Mouse (Mus musculus) spleen, adult 18-20 months (tissue): ENCODE measurements at regions not wholly inside any gene's neighbourhood (a gene's known extent, or its start where the extent isn't known, plus 50 kb on each side); places are given as distances from the start of the nearest gene placed in this dataset.

Experiments
- DNase-seq, 2 experiments: peaks; one replicate each; pipeline ENCODE4 v3.0.0; 2022; ENCODE audit warnings: mixed read lengths in 2 of 2

- DNase-seq: no peak
These were observed 201.4 kb downstream of the Xxylt1 start for GRCm38 (mm10) chr16:30879878-30880277.

DNA sequence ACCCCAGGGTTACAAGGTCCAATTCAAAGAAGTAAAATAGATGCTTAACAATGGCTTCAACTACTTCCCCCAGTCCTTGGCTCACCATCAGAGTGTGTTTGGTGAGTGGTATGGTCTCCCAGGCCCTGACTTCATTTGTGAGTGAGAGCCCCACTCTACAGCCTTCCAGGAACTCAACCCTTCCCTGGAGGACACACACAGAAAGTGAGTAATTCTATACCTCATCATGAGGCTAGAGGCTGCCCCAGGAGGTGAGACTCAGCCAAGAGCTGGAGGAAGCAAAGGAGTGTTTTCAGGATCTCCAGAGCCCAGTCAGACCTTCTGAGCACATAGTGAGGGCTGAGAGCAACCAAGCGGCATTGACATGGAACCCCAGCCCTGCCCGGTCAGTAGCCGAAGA is 200.6 kb downstream of the Xxylt1 start:
- DNase-seq: no peak

DNA sequence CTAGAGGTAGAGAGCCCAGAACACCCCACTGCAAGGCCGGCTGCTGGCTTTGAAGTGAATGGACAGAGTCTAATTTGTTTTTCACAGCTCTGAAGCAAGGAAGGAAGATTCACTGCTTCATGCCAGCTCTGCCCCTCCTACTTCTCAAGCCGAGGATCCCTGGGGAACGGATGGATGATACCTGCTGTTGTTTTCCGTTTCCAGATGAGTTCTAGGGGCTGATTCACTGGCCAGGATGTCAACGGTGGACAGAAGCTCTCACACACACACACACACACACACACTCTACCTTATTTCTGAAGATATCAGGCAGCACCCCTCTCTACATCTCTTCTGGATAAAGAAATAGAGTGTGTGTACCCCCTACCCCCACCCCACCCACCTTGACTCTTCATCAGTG is 200.0 kb downstream of the Xxylt1 start:
- DNase-seq: no peak

DNA sequence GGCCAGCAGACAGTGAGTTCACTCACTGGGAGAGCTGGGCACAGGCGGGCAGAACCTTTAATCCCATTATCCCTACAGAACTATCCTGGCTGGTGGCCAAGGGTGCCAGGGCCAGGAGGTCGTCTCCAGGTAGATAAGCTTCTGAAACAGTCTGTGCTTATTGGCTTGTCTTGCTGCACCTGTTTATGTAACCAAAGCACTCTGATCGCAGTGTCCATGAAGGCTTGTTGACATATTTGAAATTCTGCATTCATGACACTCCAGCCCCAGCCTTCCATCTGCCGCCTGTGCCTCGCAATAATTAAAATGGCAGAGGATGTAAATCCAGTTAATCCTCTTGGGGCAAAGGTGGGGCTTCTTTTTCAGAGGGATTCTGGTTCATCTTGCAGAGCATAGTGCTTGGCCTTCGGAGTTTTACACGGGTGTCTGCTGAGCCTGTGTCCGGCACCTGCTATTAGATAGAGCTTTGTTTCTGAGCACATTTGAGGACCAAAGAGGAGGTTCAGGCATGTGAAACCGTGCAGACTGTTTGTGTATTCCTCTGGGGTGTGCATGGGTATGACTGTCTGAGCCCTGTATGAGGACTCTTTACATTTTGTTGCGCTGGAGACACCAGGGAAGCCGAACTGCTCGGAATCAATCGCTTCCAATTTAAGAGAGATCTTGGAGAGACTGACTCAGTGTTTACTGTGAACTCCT is 197.6 kb downstream of the Xxylt1 start:
- no peak for DNase-seq

DNA sequence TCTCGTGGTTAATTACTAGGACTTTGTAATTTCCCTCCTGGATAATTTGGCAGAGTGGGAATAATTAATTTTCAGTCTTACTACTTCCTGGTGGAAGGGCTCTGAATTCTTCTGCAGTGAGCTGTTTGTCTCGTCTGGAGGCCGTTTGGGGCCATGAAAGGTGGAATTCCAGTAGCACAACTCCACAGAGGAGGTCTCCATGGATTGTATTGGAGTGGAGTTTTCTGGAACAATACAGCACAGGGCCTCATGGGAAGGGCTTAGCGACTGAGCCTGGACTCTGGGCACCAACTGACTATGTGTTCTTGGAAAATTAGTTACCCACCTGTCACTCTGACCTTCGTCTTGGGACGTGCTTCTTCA is 197.1 kb downstream of the Xxylt1 start:
- no peak for DNase-seq

GRCm38 (mm10) chr16:30886982-30887381 is 194.2 kb downstream of the Xxylt1 start:
- DNase-seq: no peak

- no peak for DNase-seq
These were observed 193.7 kb downstream of the Xxylt1 start for GRCm38 (mm10) chr16:30887536-30887935.

DNA sequence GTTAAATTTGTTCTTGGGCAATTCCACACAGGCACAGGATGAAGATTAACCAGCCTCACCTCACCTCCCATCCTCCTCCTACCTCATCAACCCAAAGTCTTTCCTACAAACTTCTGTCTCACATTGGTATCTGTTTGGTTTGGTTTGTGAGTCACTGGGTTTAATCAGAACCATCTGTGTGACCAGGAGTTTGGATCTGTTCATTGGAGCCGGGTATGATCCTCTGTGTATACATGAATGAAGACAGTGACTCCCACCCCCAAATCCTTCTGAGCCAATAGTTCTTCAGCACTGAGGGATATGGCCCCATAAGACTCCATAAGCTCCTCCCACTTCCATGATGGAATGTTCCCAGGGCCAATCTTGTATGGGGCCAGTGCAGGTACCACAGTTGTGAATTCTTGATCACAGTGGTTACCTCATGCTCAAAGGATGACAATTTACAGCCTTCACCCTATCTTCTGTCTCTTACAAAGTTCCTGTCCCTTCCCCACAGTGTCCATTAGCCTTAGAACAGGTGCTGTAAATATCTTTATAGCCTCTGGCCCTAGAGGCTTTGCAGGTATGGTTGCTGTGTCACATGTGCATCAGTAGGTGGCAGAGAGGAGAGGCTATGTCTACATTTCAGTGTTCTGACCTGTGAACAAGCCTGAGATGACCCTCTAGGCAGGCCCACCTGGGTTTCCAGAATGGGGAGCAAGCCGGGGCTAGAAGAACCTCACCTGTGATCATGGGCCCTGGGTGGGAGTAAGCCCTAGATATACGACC is 192.5 kb downstream of the Xxylt1 start:
- DNase-seq: no peak

DNA sequence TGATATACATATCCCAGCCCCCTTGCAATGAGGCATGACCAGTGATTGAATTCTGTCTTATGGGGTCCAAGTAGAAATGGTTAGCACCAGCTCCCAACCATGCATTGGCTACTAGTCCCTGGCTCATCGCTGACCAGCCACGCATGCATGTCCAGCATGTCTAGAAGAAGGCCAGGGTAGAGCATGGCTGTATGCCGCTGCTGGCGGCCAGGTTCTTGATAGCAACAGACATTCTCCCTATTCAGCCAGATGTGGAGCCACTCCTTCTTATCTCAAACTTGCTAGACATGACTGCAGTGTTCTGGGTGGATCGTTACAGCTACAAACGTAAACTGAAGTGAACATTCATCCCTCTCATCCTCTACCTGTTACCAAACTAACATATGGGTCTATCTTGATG is 188.6 kb downstream of the Xxylt1 start:
- DNase-seq: no peak

DNA sequence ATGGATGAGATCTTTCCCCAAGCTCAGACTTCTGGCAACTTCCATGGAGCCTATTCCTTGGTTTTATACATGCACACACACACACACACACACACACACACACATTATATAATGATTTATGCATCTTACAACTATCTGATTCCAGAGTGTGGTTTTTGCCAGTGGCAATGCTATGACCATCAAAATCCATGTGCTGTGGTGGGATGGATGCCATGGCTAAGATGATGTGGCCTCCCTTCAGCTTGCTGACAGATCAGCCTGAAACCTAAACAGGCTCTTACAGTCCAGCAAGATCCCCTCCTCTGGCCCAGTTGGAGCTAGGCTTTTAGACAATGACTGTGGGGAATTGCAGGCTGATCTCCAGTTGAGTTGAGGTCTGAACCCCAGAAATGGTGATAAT is 187.1 kb downstream of the Xxylt1 start:
- DNase-seq: no peak

- no peak for DNase-seq
These were observed 186.2 kb downstream of the Xxylt1 start for GRCm38 (mm10) chr16:30895021-30895420.

DNA sequence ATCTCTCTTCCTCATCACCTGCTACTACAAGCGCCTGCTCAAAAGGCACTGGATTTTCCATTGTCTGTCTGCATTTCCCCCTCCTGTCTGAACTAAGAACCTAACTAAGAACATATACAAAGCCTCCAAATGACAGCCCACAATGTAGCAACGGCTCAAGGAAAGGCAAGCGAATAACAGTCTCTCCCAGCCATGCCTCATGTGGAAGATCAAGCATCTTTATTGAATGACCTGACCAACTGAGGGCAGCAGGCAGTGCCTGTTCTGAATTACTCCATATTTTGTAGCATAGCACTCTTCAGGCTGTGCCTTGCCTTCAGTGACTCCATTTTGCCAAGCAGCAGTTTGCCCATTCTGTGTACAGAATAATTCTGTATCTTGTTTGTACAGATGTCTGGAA is 183.9 kb downstream of the Xxylt1 start:
- no peak for DNase-seq

DNA sequence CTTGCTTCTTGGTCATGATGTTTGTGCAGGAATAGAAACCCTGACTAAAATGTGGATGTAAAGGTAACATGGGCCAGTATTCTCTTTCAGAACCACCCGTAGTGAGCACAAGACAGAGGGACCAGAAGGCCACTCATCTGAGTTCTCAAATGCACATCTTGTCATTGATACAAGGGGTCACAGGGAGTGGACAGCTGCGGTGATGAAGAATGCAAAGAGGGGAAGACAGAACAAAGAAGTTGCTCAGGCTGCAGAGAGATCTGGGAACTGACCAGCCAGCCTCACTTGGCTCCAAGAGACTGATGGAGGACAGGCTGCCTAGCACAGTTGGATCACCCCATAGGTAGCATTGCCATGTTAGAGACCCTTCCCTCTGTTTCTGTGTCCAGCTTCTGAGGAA is 181.1 kb downstream of the Xxylt1 start:
- no peak for DNase-seq

DNA sequence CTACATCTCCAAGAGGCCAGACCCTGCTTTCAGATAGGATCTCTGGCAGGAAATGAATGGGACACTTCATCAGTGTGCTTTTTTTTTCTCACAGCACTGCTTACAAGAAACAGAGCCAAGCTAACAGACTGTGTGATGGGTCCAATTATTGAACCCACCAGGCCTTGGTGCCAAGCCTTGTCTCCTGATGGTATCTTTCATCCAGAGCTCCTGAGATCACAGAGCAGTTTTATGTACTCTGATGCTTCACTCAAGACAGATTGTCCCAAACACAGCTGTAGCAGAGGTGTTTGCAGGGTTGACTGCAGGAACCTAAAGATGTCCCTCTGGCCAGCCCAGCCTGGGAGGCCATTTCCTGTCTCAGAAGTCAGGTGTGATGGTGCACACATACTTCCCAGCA is 179.9 kb downstream of the Xxylt1 start:
- no peak for DNase-seq
